Mouse (Mus musculus) liver, postnatal 0 days (tissue): Measurements from ENCODE around the gene Trim43a.
"Not testable (repeated sequence)": the region's sequence is repeated elsewhere in the genome, so short reads cannot be mapped to it uniquely, and the experiment has no call there.

Experiments used
- CTCF ChIP-seq: sonication (generic); IDR thresholded peaks from 2 replicates; pipeline ENCODE4 v1.5.1; 2016; ENCODE audit warnings: antibody characterized with exemption, low read depth
- EP300 ChIP-seq: IDR thresholded peaks from 2 replicates; pipeline ENCODE4 v1.6.1; 2016; ENCODE audit warnings: antibody characterized with exemption, low read depth, mild to moderate bottlenecking

DNA sequence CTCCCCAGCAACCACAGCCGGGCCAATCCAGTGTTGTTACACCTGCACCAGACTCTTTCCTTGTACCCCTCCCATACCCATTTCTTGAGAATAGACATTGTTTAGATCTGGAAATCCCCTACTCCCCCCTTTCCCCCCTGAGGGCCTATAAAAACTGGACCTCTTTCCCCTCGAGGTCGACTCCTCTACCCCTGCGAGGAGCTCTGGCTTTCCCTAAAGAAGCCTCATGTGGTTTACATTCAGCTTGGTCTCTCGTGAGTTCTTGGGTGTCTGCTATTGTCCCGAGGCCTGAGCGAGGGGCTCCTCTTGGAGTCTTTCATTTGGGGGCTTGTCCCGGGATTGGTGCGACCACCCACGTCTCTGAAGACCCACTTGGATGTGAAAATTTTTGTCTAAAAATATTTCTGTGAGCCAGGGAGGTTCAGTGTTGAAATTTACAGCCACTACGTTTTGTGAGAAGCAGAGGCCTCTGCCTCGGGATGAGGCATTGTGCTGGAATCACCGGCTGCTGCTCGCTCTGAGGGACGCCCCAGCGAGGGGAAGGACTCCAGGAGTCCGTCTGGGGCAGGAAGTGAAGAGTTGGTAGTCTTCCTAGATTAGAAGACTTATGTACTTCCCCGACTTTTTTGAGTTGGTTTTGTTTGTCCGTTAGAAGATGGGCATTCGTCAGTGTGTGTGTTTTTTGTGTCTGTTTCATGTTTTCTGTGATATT, 45.3 kb downstream of the Trim43a start:
- TF ChIP-seq CTCF, EP300: not testable (repeated sequence)
